Mouse (Mus musculus) G1E (cell line): ENCODE results near the gene Nphs2. TPM values are rescaled to one million over a fixed set of nuclear protein-coding genes. Genes with fewer than 3 reads are reported as not detected.
A peak's percentile ranks its signal among the peaks of the same experiment; 100 is the strongest.
"Not testable (repeated sequence)": the region's sequence is repeated elsewhere in the genome, so short reads cannot be mapped to it uniquely, and the experiment has no call there.

Source experiments
- ATAC-seq: 2 replicates; pipeline ENCODE4 v1.8.0; 2016; ENCODE audit warnings: mild to moderate bottlenecking; ENCODE audit not compliant: insufficient number of reproducible peaks, poor library complexity, low FRiP score, severe bottlenecking; ENCODE audit errors: extremely low read depth
- DNase-seq: peaks from one replicate; pipeline ENCODE4 v3.0.0; 2012; ENCODE audit warnings: low spot score
- H3K27me3 ChIP-seq: 2 replicates; pipeline ENCODE4 v1.6.1; 2012; ENCODE audit warnings: mild to moderate bottlenecking, low read length, inconsistent platforms; ENCODE audit not compliant: insufficient read depth
- H3K36me3 ChIP-seq: replicated peaks from 2 replicates; pipeline ENCODE3; 2012; ENCODE audit warnings: mild to moderate bottlenecking, inconsistent platforms
- H3K4me1 ChIP-seq: 2 replicates; pipeline ENCODE4 v1.6.1; 2012; ENCODE audit warnings: low read depth, low read length, inconsistent platforms, mixed read lengths; ENCODE audit not compliant: insufficient read depth
- H3K4me3 ChIP-seq: 2 replicates; pipeline ENCODE4 v1.5.1; 2012; ENCODE audit warnings: low read depth, mild to moderate bottlenecking, inconsistent platforms, low read length, moderate library complexity, mixed read lengths
- H3K9me3 ChIP-seq: replicated peaks from 2 replicates; pipeline ENCODE4 v1.6.1; 2012; ENCODE audit warnings: inconsistent platforms
- CTCF ChIP-seq: IDR thresholded peaks from 2 replicates; pipeline ENCODE4 v1.5.1; 2012; ENCODE audit warnings: low read depth, low read length, inconsistent platforms, mixed read lengths
- GATA1 ChIP-seq: IDR thresholded peaks from 2 replicates; pipeline ENCODE4 v1.6.1; 2012; ENCODE audit warnings: borderline replicate concordance, low read length, inconsistent platforms, mixed read lengths
- GATA2 ChIP-seq: IDR thresholded peaks from 2 replicates; pipeline ENCODE4 v1.6.1; 2012; ENCODE audit warnings: low read depth, low read length, inconsistent platforms, borderline replicate concordance
- POLR2AphosphoS5 ChIP-seq: IDR thresholded peaks from 2 replicates; pipeline ENCODE4 v1.6.1; 2012; ENCODE audit warnings: low read depth, low read length, inconsistent platforms; ENCODE audit not compliant: insufficient replicate concordance
- TAL1 ChIP-seq: conservative IDR thresholded peaks from 2 replicates; pipeline ENCODE4 v1.6.1; 2012; ENCODE audit warnings: low read depth, low read length, inconsistent platforms, mixed read lengths
- polyA plus RNA-seq: library from polyadenylated mRNA; stranded (reverse); fragments of >175 nt; gene quantifications from 2 replicates; pipeline ENCODE4 v1.2.3, GENCODE M21; 2012
- total RNA-seq, 2 experiments: library from RNA; stranded (forward) in 1 of 2; stranded (reverse) in 1 of 2; fragments of 200-1000 nt in 1 of 2; fragments of >200 nt in 1 of 2; fragmentation: Nextera tagmentation in 1 of 2; gene quantifications; 2 replicates each; pipeline ENCODE4 v1.2.3; 2014 to 2017

Nphs2 gene
- total and polyA plus RNA-seq, 3 experiments = not detected

DNA sequence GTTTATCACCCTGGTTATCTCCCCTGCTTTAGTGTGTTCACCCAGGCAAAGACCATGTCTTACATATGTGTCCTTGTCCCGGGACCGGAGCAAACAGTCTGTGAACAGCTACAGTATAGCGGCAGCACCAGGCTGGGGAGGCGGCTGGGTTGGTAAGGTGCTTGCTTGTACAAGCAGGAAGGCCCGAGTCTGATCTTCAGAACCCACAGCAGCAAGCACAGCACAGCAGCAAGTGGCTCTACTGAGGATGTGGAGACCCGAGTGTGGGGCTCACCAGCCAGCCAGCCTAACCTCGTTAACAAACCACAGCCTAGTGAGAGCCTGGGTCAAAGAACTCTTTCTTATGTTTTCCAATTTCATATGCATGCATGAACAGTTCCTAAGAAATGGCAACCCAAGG is 30.4 kb upstream of the Nphs2 start:
- no peak for DNase-seq
- H3K4me3 ChIP-seq = no peak overlapping the region
- TF ChIP-seq GATA2 = no peak
- no peak for TF ChIP-seq TAL1
- TF ChIP-seq CTCF = no peak
- TF ChIP-seq POLR2AphosphoS5 = no peak
- TF ChIP-seq GATA1 = no peak
- H3K4me1 ChIP-seq = peaks cover 10% of the 10 kb centered on the region; the same call in 1 of the 2 replicates
- H3K36me3 ChIP-seq = no peaks in the 10 kb centered on the region
- H3K27me3 ChIP-seq = peaks cover 20% of the 10 kb centered on the region
- no peak for ATAC-seq
- H3K9me3 ChIP-seq = no peaks in the 10 kb centered on the region

DNA sequence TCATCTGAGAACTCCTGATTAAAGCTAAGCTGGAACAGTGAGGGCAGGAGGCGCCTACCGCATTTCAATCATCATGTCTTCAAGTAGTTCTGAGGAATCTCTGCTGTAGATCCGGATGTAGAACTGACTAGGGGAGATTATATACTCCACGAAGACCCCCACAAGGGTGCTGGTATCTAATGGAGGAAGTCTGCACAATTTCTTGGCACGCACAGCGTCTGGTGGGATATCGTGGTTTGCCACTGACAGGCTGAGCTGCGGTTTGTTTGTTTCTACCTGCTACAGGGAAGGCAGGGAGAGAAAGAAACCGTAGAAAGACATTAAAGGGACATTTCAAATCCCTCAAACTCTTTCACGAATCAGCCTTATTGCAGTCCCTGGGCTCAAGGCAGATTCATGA is 26.3 kb upstream of the Nphs2 start:
- TF ChIP-seq GATA1 (no peak), POLR2AphosphoS5 (no peak), CTCF (no peak), TAL1 (no peak), GATA2 (no peak)
- ATAC-seq = no peak
- H3K9me3 ChIP-seq = no peaks in the 10 kb centered on the region
- H3K4me1 ChIP-seq = peaks cover 25% of the 10 kb centered on the region
- DNase-seq = no peak
- no peak overlapping the region for H3K4me3 ChIP-seq
- H3K27me3 ChIP-seq = peaks cover 12% of the 10 kb centered on the region
- no peaks in the 10 kb centered on the region for H3K36me3 ChIP-seq

DNA sequence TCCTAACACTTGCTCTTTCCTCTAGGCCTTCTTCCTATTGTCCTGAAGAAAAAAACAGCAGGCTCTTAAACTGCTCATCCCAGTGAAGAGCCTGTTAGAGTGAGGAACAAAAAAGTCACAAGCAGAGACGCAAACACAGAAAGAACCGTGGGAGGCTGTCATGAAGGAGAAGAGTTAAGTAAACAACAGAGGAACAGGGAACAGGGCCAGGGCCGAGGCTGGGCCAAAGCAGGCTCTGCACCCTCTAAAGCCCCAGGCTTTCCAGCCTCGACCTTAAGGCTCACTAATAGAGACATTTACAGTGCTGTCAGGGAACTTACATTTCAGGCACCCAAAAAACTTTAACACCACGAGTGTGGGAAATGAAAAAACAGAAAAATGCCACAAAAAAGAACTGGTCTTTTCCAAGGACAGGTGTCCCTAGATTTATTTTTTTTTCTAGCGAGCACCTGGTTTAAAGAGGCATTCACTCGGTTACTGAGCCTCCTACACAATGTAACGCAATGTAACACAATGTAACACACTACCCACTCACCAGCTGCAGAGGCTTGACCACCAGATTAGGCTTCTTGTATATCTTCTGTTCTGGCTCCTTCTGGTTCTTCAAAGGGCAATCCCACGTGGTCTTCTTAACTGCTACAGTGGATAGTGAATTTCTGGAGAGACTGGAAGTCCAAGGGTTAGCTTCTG is 25.5 kb upstream of the Nphs2 start:
- TF ChIP-seq TAL1 = no peak
- no peak for TF ChIP-seq GATA2
- TF ChIP-seq CTCF = no peak
- TF ChIP-seq POLR2AphosphoS5 = no peak
- no peak for TF ChIP-seq GATA1
- Histone ChIP-seq H3K27me3 (peaks cover 11% of the 10 kb centered on the region), H3K9me3 (no peaks in the 10 kb centered on the region), H3K4me1 (peaks cover 25% of the 10 kb centered on the region), H3K4me3 (no peak overlapping the region), H3K36me3 (no peaks in the 10 kb centered on the region)
- DNase-seq (no peak), ATAC-seq (no peak)

DNA sequence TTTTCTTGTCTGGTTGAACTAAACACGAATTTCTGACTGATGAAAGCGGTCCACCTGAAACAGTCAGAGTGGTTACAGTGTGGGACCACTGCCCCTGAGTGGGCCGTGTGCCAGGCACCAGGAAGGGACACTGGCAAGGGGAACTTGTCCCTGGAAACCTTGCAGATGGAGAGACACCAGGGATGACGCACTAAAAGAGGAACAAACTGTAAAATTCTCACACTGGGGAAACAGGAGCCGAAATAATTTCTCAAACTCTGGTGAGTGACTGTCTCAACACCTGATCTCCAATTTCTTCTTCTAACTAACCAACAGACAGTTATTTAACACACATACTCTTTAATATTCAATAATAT is 25.0 kb upstream of the Nphs2 start:
- peaks cover 8% of the 10 kb centered on the region for H3K27me3 ChIP-seq
- no peaks in the 10 kb centered on the region for H3K9me3 ChIP-seq
- H3K36me3 ChIP-seq = no peaks in the 10 kb centered on the region
- DNase-seq (no peak), ATAC-seq (no peak)
- H3K4me1 ChIP-seq = peaks cover 25% of the 10 kb centered on the region
- H3K4me3 ChIP-seq = no peak overlapping the region
- TF ChIP-seq GATA2 = no peak
- TF ChIP-seq TAL1 = no peak
- TF ChIP-seq POLR2AphosphoS5 = no peak
- TF ChIP-seq GATA1 = no peak
- TF ChIP-seq CTCF = no peak

DNA sequence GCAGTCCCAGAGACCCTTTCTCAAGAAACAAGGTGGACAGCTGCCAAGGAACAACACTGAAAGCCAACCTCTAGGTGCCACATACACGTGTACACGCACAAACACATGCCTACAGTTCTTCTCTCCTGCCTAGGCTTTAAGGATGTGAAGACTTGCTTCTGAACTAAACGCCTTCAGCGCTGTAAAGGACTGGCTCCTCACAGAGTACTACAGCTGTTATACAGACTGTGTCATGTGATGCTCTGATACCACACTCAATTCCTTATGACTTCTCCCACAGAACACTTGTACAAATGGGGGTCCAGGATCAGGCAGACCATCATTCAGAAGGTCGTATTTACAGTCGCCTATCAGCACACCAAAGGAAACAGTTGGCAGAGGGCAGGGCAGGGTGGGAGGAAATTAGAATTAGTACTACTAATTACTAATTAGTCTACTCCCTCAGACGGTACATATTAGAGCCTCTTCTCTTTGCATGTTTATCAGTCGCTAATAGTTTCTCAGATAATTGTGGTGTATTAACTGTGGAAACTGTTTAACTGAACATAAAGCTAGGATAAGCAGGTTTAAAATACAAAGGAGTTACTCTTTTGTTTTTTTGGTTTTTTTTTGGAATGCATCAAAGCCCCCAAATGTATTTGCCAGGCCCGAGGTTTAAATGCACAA is 21.8 kb upstream of the Nphs2 start:
- Histone ChIP-seq H3K4me1 (peaks cover 26% of the 10 kb centered on the region), H3K4me3 (no peak overlapping the region)
- TF ChIP-seq TAL1 (no peak), POLR2AphosphoS5 (no peak), CTCF (no peak), GATA2 (no peak), GATA1 (no peak)

DNA sequence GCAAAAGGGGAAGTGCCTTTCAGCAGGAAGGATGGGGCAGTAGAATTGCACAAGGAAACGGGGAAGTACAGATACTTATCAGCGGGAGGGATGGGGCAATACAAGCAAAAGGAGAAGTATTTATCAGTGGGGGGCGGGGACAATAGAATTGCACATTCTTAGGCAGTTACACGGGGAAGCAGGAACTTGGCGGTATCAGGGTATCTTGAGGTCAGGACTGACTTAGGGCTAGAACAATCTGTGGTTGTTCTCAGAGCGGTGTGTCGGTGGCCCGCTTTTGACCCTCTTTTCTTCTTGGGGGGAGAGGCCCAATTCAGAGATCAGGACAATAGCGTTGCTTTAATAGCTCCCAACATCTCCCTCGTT is 21.3 kb upstream of the Nphs2 start:
- 0 out of 2 replicates have a peak, but pooled peaks have one; percentile 40 for ATAC-seq
- Histone ChIP-seq H3K27me3 (peaks cover 10% of the 10 kb centered on the region), H3K4me1 (peaks cover 23% of the 10 kb centered on the region)
- H3K36me3 ChIP-seq, H3K4me3 ChIP-seq, DNase-seq, H3K9me3 ChIP-seq: not testable (repeated sequence)

More for the DNA sequence above, 21.8 kb upstream of the Nphs2 start:
- H3K27me3 ChIP-seq = peaks cover 10% of the 10 kb centered on the region
- no peak for DNase-seq
- no peaks in the 10 kb centered on the region for H3K9me3 ChIP-seq
- ATAC-seq = 0 out of 2 replicates have a peak, but pooled peaks have one; percentile 15
- no peaks in the 10 kb centered on the region for H3K36me3 ChIP-seq
